Mouse (Mus musculus): ENCODE results near the gene Grip1. TPM values are rescaled to one million over a fixed set of nuclear protein-coding genes. Genes with fewer than 3 reads are reported as not detected.

Gene Grip1
- polyA plus RNA-seq, 1 experiment from 2014 or later, result 0.86 TPM

DNA sequence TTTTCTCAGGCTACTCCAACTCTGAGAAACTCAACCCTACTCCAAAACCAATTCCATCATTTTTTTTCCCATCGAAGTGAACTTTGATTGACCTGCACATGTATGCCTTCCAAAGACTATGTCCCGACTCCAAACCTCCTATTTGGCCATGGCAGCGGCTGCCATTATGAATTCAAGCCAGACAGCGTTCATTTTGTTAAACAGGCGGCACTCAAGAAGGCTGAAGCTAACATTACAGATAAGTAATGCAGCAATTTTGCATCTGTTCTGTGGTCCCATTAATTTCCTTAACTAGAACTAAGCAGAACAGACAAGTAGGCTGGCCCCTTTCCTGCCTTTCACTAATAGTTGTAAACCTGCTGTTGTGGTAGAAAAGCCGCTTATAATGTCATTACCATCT lies 577.3 kb downstream of the Grip1 start:
- Histone ChIP-seq H3K27ac (ENCODE audit: low read depth) (no peak overlapping the region), H3K9me3 (ENCODE audit: low read length) (no peaks in the 10 kb centered on the region), H3K36me3 (replicated peaks; ENCODE audit: insufficient read depth, low read length) (no peaks in the 10 kb centered on the region), H3K27me3 (ENCODE audit: insufficient read depth, low read length) (no peaks in the 10 kb centered on the region), H3K4me2 (ENCODE audit: low read depth, low read length) (no peak overlapping the region), H3K4me1 (ENCODE audit: insufficient read depth) (no peaks in the 10 kb centered on the region), H3K9ac (replicated peaks) (no peak overlapping the region), H3K4me3 (ENCODE audit: low read depth, low read length) (no peak overlapping the region)
- ATAC-seq (no peak), DNase-seq (no peak)
- TF ChIP-seq CTCF (IDR thresholded peaks at IDR 0.05; ENCODE audit: low read depth) (no peak), EP300 (IDR thresholded peaks at IDR 0.05; ENCODE audit: low read depth) (no peak)
- 76% methylated on average over 6 of the region's 6 CpGs for WGBS (ENCODE audit: insufficient replicate concordance)

DNA sequence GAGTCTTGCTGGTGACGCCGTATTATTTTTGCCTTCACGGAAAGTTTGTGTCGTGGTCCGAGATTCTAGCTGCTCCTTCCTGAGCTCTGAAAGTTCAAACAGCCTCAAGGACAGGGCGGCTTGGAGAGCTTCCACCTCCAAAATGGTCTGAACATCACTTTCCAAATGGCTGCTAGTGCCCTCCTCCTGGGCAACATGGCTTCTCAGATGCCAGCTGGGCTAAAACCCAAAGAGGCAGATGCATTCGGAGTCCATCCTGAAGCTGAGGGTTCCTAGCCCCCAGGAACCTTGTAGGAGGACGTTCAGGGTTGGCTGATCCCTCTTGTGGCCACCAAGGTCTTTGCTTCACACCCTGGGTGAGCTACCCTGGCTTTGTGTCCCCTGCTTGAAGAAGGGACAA lies 577.7 kb downstream of the Grip1 start:
- ATAC-seq (no peak), DNase-seq (no peak)
- no peaks in the 10 kb centered on the region for H3K27me3 ChIP-seq (ENCODE audit: insufficient read depth, low read length)
- WGBS (ENCODE audit: insufficient replicate concordance), result 80% methylated on average over 8 of the region's 8 CpGs
- no peak overlapping the region for H3K4me2 ChIP-seq (ENCODE audit: low read depth, low read length)
- H3K36me3 ChIP-seq (replicated peaks; ENCODE audit: insufficient read depth, low read length), result no peaks in the 10 kb centered on the region
- no peaks in the 10 kb centered on the region for H3K9me3 ChIP-seq (ENCODE audit: low read length)
- H3K9ac ChIP-seq (replicated peaks), result no peak overlapping the region
- H3K4me3 ChIP-seq (ENCODE audit: low read depth, low read length), result no peak overlapping the region
- H3K4me1 ChIP-seq (ENCODE audit: insufficient read depth), result no peaks in the 10 kb centered on the region
- H3K27ac ChIP-seq (ENCODE audit: low read depth), result no peak overlapping the region
- TF ChIP-seq EP300 (IDR thresholded peaks at IDR 0.05; ENCODE audit: low read depth), result no peak
- no peak for TF ChIP-seq CTCF (IDR thresholded peaks at IDR 0.05; ENCODE audit: low read depth)

DNA sequence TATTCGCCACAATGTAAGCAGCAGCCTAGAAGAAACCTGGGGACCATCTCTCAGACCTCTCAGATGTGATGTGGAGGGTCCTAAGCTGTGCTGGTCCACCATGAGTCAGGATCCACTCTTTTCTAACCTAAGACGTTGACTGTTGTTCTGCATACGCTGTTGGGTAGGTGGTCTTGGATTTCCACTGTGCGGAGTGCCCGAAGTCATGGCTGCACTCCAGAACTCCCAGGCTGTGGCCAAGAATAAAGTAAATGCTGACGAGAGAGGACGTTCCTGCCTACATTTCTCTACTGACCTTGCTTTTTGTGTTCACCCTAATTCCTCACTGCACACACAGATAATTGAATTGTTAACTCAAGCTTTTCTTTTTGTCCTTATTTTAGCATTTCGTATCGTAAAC lies 580.2 kb downstream of the Grip1 start:
- H3K9me3 ChIP-seq (ENCODE audit: low read length), result no peaks in the 10 kb centered on the region
- WGBS (ENCODE audit: insufficient replicate concordance), result 79% methylated on average over 9 of the region's 9 CpGs
- TF ChIP-seq EP300 (IDR thresholded peaks at IDR 0.05; ENCODE audit: low read depth) (no peak), CTCF (IDR thresholded peaks at IDR 0.05; ENCODE audit: low read depth) (no peak)
- no peaks in the 10 kb centered on the region for H3K27me3 ChIP-seq (ENCODE audit: insufficient read depth, low read length)
- no peaks in the 10 kb centered on the region for H3K36me3 ChIP-seq (replicated peaks; ENCODE audit: insufficient read depth, low read length)
- no peak overlapping the region for H3K9ac ChIP-seq (replicated peaks)
- DNase-seq (no peak), ATAC-seq (no peak)
- H3K4me1 ChIP-seq (ENCODE audit: insufficient read depth), result no peaks in the 10 kb centered on the region
- H3K4me2 ChIP-seq (ENCODE audit: low read depth, low read length), result no peak overlapping the region
- H3K27ac ChIP-seq (ENCODE audit: low read depth), result no peak overlapping the region
- H3K4me3 ChIP-seq (ENCODE audit: low read depth, low read length), result no peak overlapping the region

- DNase-seq (no peak), ATAC-seq (no peak)
- no peak overlapping the region for H3K4me2 ChIP-seq (ENCODE audit: low read depth, low read length)
- WGBS (ENCODE audit: insufficient replicate concordance), result 58% methylated on average over 15 of the region's 15 CpGs
- TF ChIP-seq CTCF (IDR thresholded peaks at IDR 0.05; ENCODE audit: low read depth), result no peak
- TF ChIP-seq EP300 (IDR thresholded peaks at IDR 0.05; ENCODE audit: low read depth), result no peak
- no peaks in the 10 kb centered on the region for H3K36me3 ChIP-seq (replicated peaks; ENCODE audit: insufficient read depth, low read length)
- H3K27me3 ChIP-seq (ENCODE audit: insufficient read depth, low read length), result no peaks in the 10 kb centered on the region
- no peaks in the 10 kb centered on the region for H3K9me3 ChIP-seq (ENCODE audit: low read length)
- H3K27ac ChIP-seq (ENCODE audit: low read depth), result no peak overlapping the region
- H3K4me1 ChIP-seq (ENCODE audit: insufficient read depth), result no peaks in the 10 kb centered on the region
- no peak overlapping the region for H3K4me3 ChIP-seq (ENCODE audit: low read depth, low read length)
- no peak overlapping the region for H3K9ac ChIP-seq (replicated peaks)
Observed at GRCm38 (mm10) chr10:120035211-120035733, 581.6 kb downstream of the Grip1 start.

GRCm38 (mm10) chr10:120035824-120036223 lies 582.2 kb downstream of the Grip1 start:
- no peak for TF ChIP-seq EP300 (IDR thresholded peaks at IDR 0.05; ENCODE audit: low read depth)
- TF ChIP-seq CTCF (IDR thresholded peaks at IDR 0.05; ENCODE audit: low read depth), result no peak
- H3K9ac ChIP-seq (replicated peaks), result no peak overlapping the region
- DNase-seq (no peak), ATAC-seq (no peak)
- H3K9me3 ChIP-seq (ENCODE audit: low read length), result no peaks in the 10 kb centered on the region
- no peak overlapping the region for H3K4me2 ChIP-seq (ENCODE audit: low read depth, low read length)
- H3K36me3 ChIP-seq (replicated peaks; ENCODE audit: insufficient read depth, low read length), result no peaks in the 10 kb centered on the region
- H3K4me3 ChIP-seq (ENCODE audit: low read depth, low read length), result no peak overlapping the region
- no peak overlapping the region for H3K27ac ChIP-seq (ENCODE audit: low read depth)
- no peaks in the 10 kb centered on the region for H3K4me1 ChIP-seq (ENCODE audit: insufficient read depth)
- 73% methylated on average over 6 of the region's 6 CpGs for WGBS (ENCODE audit: insufficient replicate concordance)
- H3K27me3 ChIP-seq (ENCODE audit: insufficient read depth, low read length), result no peaks in the 10 kb centered on the region

- WGBS (ENCODE audit: insufficient replicate concordance), result 80% methylated on average over 5 of the region's 5 CpGs
- Histone ChIP-seq H3K4me2 (ENCODE audit: low read depth, low read length) (no peak overlapping the region), H3K36me3 (replicated peaks; ENCODE audit: insufficient read depth, low read length) (no peaks in the 10 kb centered on the region), H3K4me3 (ENCODE audit: low read depth, low read length) (no peak overlapping the region), H3K9ac (replicated peaks) (no peak overlapping the region), H3K4me1 (ENCODE audit: insufficient read depth) (no peaks in the 10 kb centered on the region), H3K9me3 (ENCODE audit: low read length) (no peaks in the 10 kb centered on the region), H3K27me3 (ENCODE audit: insufficient read depth, low read length) (no peaks in the 10 kb centered on the region), H3K27ac (ENCODE audit: low read depth) (no peak overlapping the region)
- no peak for TF ChIP-seq CTCF (IDR thresholded peaks at IDR 0.05; ENCODE audit: low read depth)
- TF ChIP-seq EP300 (IDR thresholded peaks at IDR 0.05; ENCODE audit: low read depth), result no peak
- ATAC-seq (no peak), DNase-seq (no peak)
Observed at GRCm38 (mm10) chr10:120038194-120038593, 584.6 kb downstream of the Grip1 start.

GRCm38 (mm10) chr10:120044237-120044636 lies 590.6 kb downstream of the Grip1 start:
- DNase-seq, result no peak
- Histone ChIP-seq H3K4me2 (ENCODE audit: low read depth, low read length) (no peak overlapping the region), H3K9ac (replicated peaks) (no peak overlapping the region), H3K36me3 (replicated peaks; ENCODE audit: insufficient read depth, low read length) (no peaks in the 10 kb centered on the region), H3K4me1 (ENCODE audit: insufficient read depth) (no peaks in the 10 kb centered on the region), H3K27me3 (ENCODE audit: insufficient read depth, low read length) (no peaks in the 10 kb centered on the region), H3K27ac (ENCODE audit: low read depth) (no peak overlapping the region), H3K4me3 (ENCODE audit: low read depth, low read length) (no peak overlapping the region), H3K9me3 (ENCODE audit: low read length) (no peaks in the 10 kb centered on the region)
- TF ChIP-seq EP300 (IDR thresholded peaks at IDR 0.05; ENCODE audit: low read depth), result no peak
- TF ChIP-seq CTCF (IDR thresholded peaks at IDR 0.05; ENCODE audit: low read depth), result no peak
- WGBS (ENCODE audit: insufficient replicate concordance), result 84% methylated on average over 6 of the region's 6 CpGs
- ATAC-seq, result no peak

Measured in liver, postnatal 0 days (tissue).